Mouse (Mus musculus) cerebellum, adult 9-10 months (tissue): ENCODE data around the gene Psmd12.
"Not testable (repeated sequence)": the region's sequence is repeated elsewhere in the genome, so short reads cannot be mapped to it uniquely, and the experiment has no call there.

Source experiments
- DNase-seq: peaks from one replicate; pipeline ENCODE4 v3.0.0; 2022

Gene Psmd12

DNA sequence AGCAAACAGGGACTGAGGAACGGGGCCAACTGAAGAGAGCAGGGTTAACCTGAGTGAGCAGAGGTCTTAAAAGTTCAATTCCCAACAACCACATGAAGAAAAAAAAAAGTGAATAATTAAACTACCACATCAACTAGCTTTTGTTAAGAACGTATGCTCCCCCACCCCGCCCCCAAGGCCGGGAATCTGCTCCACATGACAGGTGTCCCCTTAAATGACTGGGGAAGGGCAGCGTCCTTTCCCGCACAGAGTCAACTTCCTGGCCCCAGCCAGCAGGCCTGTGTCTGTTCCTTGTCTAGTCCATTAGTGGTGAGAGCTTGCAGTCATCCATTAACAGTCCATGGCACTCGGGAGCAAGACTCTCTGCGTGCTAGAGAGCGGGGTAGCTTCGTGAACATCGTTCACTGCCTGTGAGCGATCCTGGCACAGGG lies 16.0 kb upstream of the Psmd12 start:
- DNase-seq, result no peak

- no peak for DNase-seq
These were observed 15.1 kb upstream of the Psmd12 start for GRCm38 (mm10) chr11:107464141-107464540.

DNA sequence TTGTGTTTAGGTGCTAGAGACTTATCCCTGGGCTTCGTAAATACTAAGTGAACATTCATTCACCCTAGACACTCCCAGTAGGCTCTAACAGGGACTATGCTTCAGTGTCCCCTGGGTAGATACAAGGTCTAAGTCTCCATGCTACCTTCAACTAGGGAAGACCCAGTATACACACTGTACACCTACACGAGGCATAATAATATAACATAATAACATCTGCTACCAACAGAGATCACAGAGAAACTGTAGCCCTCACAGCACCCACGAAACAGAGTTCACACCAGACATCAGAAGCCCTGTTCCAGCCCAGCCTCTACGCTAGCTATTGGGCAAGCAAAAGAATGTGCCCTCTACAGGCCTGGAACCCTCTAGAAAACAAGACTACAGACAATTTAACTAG lies 14.2 kb upstream of the Psmd12 start:
- DNase-seq, result no peak

GRCm38 (mm10) chr11:107465969-107466368 lies 13.3 kb upstream of the Psmd12 start:
- DNase-seq, result no peak

- DNase-seq, result no peak
These were observed 12.5 kb upstream of the Psmd12 start for GRCm38 (mm10) chr11:107466611-107467391.

DNA sequence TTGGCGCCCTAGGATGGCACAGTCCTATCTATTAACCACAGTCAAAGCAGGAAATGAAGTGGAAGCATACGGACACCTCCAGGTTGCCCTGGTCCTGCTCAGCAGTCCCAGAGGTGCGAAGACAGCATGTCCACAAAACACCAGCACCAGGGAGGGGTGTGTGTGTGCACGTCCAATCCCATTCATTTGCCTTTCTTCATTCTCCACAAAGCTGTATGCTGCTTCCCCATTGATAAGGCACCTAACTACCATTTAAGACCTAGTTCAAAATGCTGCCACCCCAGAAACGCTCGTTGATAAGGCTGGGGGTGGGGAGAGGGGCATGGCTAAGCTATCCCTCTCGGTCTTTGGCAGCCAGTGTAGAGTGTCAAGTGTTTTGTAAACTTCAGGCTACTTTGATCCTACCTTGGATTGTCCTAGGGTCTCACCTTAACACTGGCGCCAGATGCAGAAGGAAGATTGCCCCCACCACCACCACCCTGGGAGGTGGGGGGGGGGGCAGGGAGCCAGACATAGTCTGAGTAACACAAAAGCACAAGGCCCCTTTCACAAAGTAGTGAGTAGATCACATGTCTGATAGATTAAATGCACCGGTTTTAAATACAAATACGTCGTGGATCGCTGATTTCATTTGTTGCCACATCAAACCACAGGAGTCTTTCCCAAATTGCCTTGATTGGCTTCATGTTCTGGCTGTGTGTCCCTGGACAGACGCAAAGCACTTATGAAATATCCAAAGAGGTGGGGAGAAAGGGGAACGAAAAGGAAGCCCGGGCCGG lies 10.8 kb upstream of the Psmd12 start:
- DNase-seq, result peak; percentile 42

- DNase-seq, result peak; percentile 76
These were observed 10.2 kb upstream of the Psmd12 start for GRCm38 (mm10) chr11:107469031-107469522.

GRCm38 (mm10) chr11:107469523-107470371 lies 9.5 kb upstream of the Psmd12 start:
- peak; percentile 68 for DNase-seq

GRCm38 (mm10) chr11:107470521-107471041 lies 8.7 kb upstream of the Psmd12 start, which contains the start of gene Pitpnc1:
Pitpnc1 (minus strand) TSS chr11:107470699.
- DNase-seq, result peak; percentile 89

GRCm38 (mm10) chr11:107471071-107471720 lies 8.1 kb upstream of the Psmd12 start:
- DNase-seq, result no peak

GRCm38 (mm10) chr11:107472304-107472703 lies 7.0 kb upstream of the Psmd12 start:
- DNase-seq, result no peak

DNA sequence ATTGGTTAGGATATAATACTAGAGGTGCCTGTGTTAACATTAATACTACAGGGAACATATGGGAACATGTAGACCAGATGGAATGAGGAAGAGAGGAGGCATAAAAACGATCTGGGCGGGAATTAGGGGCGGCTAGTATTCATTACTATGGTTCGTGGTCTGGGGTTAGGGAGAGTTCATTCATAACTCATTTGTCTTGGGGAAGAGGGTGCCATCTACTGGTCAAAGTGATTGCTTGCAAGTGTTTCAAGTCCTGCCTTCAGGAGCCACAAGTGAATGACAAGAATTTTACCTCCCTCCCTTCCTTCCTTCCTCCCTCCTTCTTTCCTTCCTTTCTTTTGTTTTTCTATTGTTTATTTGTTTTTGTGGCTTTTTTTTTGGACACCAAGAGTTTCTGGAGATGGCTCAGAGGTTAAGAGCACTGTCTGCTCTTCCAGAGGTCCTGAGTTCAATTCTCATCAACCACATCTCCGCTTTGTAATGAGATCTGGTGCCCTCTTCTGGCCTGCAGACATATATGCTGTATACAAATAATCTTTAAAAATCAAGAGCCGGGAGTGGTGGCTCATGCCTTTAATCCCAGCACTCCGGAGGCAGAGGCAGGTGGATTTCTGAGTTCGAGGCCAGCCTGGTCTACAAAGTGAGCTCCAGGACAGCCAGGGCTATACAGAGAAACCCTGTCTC lies 6.0 kb upstream of the Psmd12 start:
- peak; percentile 86 for DNase-seq

- DNase-seq, result no peak
These were observed 549 bp downstream of the Psmd12 start for GRCm38 (mm10) chr11:107479862-107480203.

DNA sequence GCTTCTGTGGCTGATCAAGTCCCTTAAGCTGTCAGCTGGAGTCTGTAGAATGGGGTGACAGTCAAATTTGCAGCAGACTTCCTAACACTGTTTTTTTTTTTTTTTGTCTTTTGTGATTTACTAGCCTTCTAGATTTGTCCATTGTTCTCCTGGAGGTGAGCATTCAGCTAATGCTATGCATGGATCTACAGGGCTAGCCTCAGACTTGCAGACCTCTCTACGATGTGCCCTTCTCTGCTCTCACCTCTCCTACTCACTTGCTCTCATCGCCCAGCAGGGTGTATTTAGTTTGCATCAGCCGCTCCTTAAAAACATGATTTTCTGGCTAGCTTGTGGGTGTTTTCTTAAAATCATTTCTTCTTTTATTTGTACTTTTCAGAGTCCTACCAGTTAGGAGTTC lies 5.1 kb downstream of the Psmd12 start:
- no peak for DNase-seq

DNA sequence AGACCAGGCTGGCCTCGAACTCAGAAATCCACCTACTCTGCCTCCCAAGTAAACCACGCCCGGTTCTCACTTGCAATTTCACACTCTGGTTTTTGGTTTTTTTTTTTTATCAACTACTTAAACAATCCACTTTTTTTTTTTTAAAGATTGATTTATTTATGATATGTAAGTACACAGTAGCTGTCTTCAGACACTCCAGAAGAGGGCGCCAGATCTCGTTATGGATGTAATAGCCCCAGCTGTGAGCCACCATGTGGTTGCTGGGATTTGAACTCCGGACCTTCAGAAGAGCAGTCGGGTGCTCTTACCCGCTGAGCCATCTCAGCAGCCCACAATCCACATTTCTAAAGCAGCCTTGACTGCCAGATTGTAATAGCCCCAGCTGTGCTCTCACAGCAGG lies 23.5 kb downstream of the Psmd12 start:
- DNase-seq, result no peak

DNA sequence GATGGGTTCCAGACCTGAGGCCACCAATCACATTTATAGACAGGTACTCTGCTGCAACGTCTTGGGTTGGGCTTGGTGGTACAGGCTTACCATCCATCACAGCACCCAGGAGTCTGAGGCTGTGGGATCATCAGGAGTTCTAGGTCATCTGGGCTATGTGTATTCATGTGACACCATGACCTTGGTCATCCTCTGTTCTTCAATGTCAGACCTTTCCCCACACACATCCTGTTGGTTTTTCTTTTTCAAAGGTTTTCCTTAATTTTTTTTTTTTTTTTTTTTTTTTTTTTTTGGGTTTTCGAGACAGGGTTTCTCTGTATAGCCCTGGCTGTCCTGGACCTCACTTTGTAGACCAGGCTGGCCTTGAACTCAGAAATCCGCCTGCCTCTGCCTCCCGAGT lies 25.1 kb downstream of the Psmd12 start:
- DNase-seq, result not testable (repeated sequence)

DNA sequence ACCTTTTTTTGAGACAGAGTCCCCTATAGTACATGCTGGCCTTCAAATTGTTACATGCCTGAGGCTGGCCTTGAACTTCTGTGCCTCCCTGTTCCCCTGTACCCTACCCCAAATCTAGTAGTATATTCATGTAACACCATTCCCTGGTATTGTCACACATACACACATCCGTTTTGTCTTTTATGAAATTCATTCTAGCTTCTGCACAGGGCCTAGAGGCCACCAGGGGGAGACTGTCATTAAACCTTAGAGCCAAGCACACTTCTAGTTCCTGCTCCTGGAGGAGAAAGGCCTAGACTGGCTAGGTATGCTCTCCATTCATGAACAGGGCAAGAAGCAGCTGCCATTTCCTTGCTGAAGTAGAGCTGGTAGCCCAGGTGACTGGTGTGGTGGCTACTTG lies 27.0 kb downstream of the Psmd12 start:
- DNase-seq, result no peak

GRCm38 (mm10) chr11:107509631-107510338 lies 30.5 kb downstream of the Psmd12 start:
- no peak for DNase-seq

DNA sequence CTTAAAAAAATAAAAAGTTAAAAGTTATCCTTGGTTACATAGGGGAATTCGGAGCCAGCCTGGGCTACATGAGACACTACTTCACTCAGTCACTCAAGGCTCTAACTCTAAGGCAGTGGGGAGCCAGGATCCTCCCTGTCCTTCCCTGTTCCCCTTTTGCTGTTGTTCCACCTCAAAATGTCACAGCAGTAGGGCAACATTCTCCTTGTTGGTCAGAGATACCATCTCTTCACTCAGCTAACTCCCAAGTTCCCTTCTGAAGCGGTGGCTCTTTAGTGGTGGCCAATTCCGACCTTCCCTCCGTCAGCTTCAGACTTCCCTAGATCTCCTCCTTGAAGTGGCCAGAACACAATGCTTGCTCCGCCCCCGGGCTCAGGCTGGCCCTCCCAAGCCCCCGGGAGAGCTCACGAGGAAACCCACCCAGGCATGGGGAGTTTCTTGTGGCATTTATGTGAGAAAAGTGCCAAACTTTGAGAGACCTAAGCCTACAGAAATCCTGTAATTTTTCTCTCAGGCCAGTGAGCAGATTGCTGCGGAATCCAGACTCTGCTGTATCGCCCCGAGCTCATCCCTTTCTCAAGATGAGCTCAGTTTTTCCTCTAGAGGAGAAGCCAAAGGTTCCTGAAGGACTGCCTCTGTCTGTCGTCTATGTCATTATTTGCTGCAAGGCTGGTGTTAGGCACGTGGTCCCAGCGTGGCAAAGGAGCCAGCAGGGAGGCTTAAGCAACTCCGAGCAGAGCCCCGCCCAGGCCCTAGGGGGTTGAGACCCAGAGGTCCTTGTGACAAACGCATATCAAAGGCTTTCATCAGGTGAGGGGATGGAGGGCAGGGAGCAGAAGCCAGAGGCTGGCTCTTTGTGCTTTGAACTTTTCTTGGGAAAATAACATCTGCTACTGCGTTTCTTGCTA lies 31.3 kb downstream of the Psmd12 start:
- DNase-seq, result no peak

DNA sequence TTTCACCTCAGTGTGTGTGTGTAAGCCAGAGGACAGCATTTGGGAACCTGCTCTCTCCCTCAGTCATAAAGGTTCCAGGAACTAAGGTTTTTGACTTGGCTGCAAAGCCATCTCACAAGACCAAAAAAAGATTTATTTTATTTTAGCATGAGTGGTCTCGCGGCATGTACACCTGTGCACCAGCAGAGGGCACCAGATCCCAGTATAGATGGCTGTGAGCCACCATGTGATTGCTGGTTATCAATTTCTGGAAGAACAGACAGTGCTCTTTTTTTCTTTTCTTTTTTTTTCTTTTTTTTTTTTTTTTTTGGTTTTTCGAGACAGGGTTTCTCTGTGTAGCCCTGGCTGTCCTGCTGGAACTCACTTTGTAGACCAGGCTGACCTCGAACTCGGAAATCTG lies 32.7 kb downstream of the Psmd12 start:
- DNase-seq, result peak; percentile 60
